Mouse (Mus musculus) ES-E14 (cell line): ENCODE results near the gene Xcr1.

Experiments used
- CHD2 ChIP-seq: IDR thresholded peaks from 2 replicates; pipeline ENCODE4 v1.6.1; 2014; ENCODE audit warnings: mild to moderate bottlenecking, low read depth, low read length, inconsistent platforms
- HCFC1 ChIP-seq: IDR thresholded peaks from 2 replicates; pipeline ENCODE4 v1.6.1; 2012; ENCODE audit warnings: low read length, inconsistent platforms, borderline replicate concordance; ENCODE audit not compliant: insufficient read depth
- ZC3H11A ChIP-seq: IDR thresholded peaks from 2 replicates; pipeline ENCODE4 v1.6.1; 2012; ENCODE audit warnings: low read depth, mild to moderate bottlenecking, inconsistent platforms, low read length, borderline replicate concordance
- ZNF384 ChIP-seq: IDR thresholded peaks from 2 replicates; pipeline ENCODE4 v1.6.1; 2012; ENCODE audit warnings: low read depth, low read length, inconsistent platforms

- TF ChIP-seq HCFC1 (no peak), ZNF384 (no peak), CHD2 (no peak), ZC3H11A (no peak)
These were observed 46.4 kb downstream of the Xcr1 start for GRCm38 (mm10) chr9:123815444-123815843.
